Mouse (Mus musculus): ENCODE measurements around the gene Tmigd3. TPM values are rescaled to one million over a fixed set of nuclear protein-coding genes. Genes with fewer than 3 reads are reported as not detected.

Tmigd3 gene
- polyA plus RNA-seq, 1 experiment from 2014 or later: 0.41 TPM

- ATAC-seq (ENCODE audit: insufficient number of reproducible peaks, insufficient read depth, low FRiP score, low read depth): no peak
- H3K27me3 ChIP-seq (ENCODE audit: control insufficient read depth, insufficient read depth, low read length): no peaks in the 10 kb centered on the region
- H3K9ac ChIP-seq (ENCODE audit: low read length): no peak overlapping the region
- 0 out of 4 replicates have a peak overlapping the region, but pooled peaks of 1 of the 2 experiments have one; percentile 14 for H3K27ac ChIP-seq (replicated peaks in 1 of 2; ENCODE audit: control insufficient read depth in 1 of 2, insufficient read depth in 1 of 2, low read depth in 2 of 2, low read length in 2 of 2)
- H3K4me2 ChIP-seq (ENCODE audit: low read length): no peak overlapping the region
- WGBS: 49% methylated on average over 4 of the region's 4 CpGs
- 0 out of 2 replicates have a peak, but pooled peaks cover 2% of the 10 kb centered on the region for H3K9me3 ChIP-seq (ENCODE audit: control insufficient read depth, low read length)
- peaks cover 29 to 43% of the 10 kb centered on the region in 2 experiments for H3K4me1 ChIP-seq (ENCODE audit: control insufficient read depth in 2 of 2, insufficient read depth in 2 of 2, low read length in 2 of 2)
- no peak overlapping the region for H3K4me3 ChIP-seq (ENCODE audit: control insufficient read depth in 1 of 2, insufficient read depth in 1 of 2, low read depth in 1 of 2, low read length in 2 of 2)
- H3K36me3 ChIP-seq (ENCODE audit: control insufficient read depth, insufficient read depth, low read length): no peaks in the 10 kb centered on the region
These were observed 19.5 kb downstream of the Tmigd3 start for GRCm38 (mm10) chr3:105890220-105890619.

GRCm38 (mm10) chr3:105891141-105891540 lies 20.4 kb downstream of the Tmigd3 start:
- H3K4me2 ChIP-seq (ENCODE audit: low read length): no peak overlapping the region
- no peak for ATAC-seq (ENCODE audit: insufficient number of reproducible peaks, insufficient read depth, low FRiP score, low read depth)
- no peaks in the 10 kb centered on the region for H3K36me3 ChIP-seq (ENCODE audit: control insufficient read depth, insufficient read depth, low read length)
- H3K9ac ChIP-seq (ENCODE audit: low read length): no peak overlapping the region
- WGBS: 48% methylated on average over 3 of the region's 3 CpGs
- peaks cover 31 to 46% of the 10 kb centered on the region in 2 experiments for H3K4me1 ChIP-seq (ENCODE audit: control insufficient read depth in 2 of 2, insufficient read depth in 2 of 2, low read length in 2 of 2)
- 0 out of 2 replicates have a peak, but pooled peaks cover 2% of the 10 kb centered on the region for H3K9me3 ChIP-seq (ENCODE audit: control insufficient read depth, low read length)
- H3K4me3 ChIP-seq (ENCODE audit: control insufficient read depth in 1 of 2, insufficient read depth in 1 of 2, low read depth in 1 of 2, low read length in 2 of 2): no peak overlapping the region
- H3K27ac ChIP-seq (replicated peaks in 1 of 2; ENCODE audit: control insufficient read depth in 1 of 2, insufficient read depth in 1 of 2, low read depth in 2 of 2, low read length in 2 of 2): no peak overlapping the region
- no peaks in the 10 kb centered on the region; the same call in 1 of the 2 replicates for H3K27me3 ChIP-seq (ENCODE audit: control insufficient read depth, insufficient read depth, low read length)

DNA sequence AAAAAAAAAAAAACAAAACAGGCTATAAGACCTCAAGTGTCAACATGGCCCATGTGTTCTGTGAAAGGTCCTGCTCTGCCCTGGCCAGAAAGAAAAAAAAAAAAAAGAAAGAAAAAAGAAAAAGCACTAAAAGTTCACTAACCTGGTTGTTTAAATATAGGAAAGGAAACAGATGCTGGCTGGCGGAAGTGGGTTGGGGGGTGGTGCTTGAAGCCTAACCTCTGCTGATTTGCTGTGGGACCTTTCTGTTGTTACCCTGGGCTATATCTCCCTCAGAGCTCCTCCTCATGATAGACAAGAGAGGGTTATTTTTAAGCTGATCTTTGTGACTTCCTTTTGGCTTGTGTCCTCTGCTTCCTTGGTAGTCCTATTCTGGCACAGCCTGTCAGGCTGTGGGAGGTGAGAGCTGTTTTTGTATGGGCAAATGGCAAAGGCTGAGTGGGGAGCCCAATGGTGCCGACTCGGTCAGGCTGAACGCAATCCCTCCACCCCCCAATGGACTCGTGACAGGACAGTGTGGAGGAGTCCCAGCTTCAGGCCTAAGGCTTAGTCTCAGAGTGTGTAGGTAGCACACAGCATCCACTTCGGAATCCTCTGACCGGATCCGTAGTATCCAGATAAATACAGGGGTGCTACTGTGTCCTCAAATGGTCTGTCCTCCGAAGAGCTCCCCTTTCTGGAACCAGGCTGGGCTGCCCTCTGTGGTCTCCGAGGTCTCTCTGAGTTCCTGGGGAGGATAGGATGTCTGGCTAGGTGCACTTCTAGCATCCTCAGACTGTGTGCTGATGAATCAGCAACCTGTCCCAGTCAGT lies 21.3 kb downstream of the Tmigd3 start:
- no peaks in the 10 kb centered on the region for H3K9me3 ChIP-seq (ENCODE audit: control insufficient read depth, low read length)
- H3K36me3 ChIP-seq (ENCODE audit: control insufficient read depth, insufficient read depth, low read length): no peaks in the 10 kb centered on the region
- WGBS: 70% methylated on average over 10 of the region's 10 CpGs
- no peak overlapping the region for H3K9ac ChIP-seq (ENCODE audit: low read length)
- H3K27ac ChIP-seq (replicated peaks in 1 of 2; ENCODE audit: control insufficient read depth in 1 of 2, insufficient read depth in 1 of 2, low read depth in 2 of 2, low read length in 2 of 2): peak overlapping the region; percentile 0 to 44; a peak in 3 of 4 replicates
- H3K4me2 ChIP-seq (ENCODE audit: low read length): 0 out of 2 replicates have a peak overlapping the region, but pooled peaks have one; percentile 5
- H3K4me3 ChIP-seq (ENCODE audit: control insufficient read depth in 1 of 2, insufficient read depth in 1 of 2, low read depth in 1 of 2, low read length in 2 of 2): no peak overlapping the region
- peaks cover 3% of the 10 kb centered on the region; the same call in 1 of the 2 replicates for H3K27me3 ChIP-seq (ENCODE audit: control insufficient read depth, insufficient read depth, low read length)
- H3K4me1 ChIP-seq (ENCODE audit: control insufficient read depth in 2 of 2, insufficient read depth in 2 of 2, low read length in 2 of 2): peaks cover 31 to 46% of the 10 kb centered on the region in 2 experiments
- peak; percentile 3; the same call in 1 of the 2 replicates for ATAC-seq (ENCODE audit: insufficient number of reproducible peaks, insufficient read depth, low FRiP score, low read depth)

GRCm38 (mm10) chr3:105892572-105893495 lies 22.1 kb downstream of the Tmigd3 start:
- Histone ChIP-seq H3K4me2 (ENCODE audit: low read length) (no peak overlapping the region), H3K4me3 (ENCODE audit: control insufficient read depth in 1 of 2, insufficient read depth in 1 of 2, low read depth in 1 of 2, low read length in 2 of 2) (no peak overlapping the region), H3K9me3 (ENCODE audit: control insufficient read depth, low read length) (no peaks in the 10 kb centered on the region), H3K27ac (replicated peaks in 1 of 2; ENCODE audit: control insufficient read depth in 1 of 2, insufficient read depth in 1 of 2, low read depth in 2 of 2, low read length in 2 of 2) (peak overlapping the region; percentile 0 to 44; a peak in 3 of 4 replicates), H3K9ac (ENCODE audit: low read length) (no peak overlapping the region), H3K27me3 (ENCODE audit: control insufficient read depth, insufficient read depth, low read length) (peaks cover 3% of the 10 kb centered on the region; the same call in 1 of the 2 replicates), H3K36me3 (ENCODE audit: control insufficient read depth, insufficient read depth, low read length) (no peaks in the 10 kb centered on the region), H3K4me1 (ENCODE audit: control insufficient read depth in 2 of 2, insufficient read depth in 2 of 2, low read length in 2 of 2) (peaks cover 31 to 46% of the 10 kb centered on the region in 2 experiments)
- no peak; the same call in 1 of the 2 replicates for ATAC-seq (ENCODE audit: insufficient number of reproducible peaks, insufficient read depth, low FRiP score, low read depth)
- WGBS: 72% methylated on average over 19 of the region's 19 CpGs

- no peak for ATAC-seq (ENCODE audit: insufficient number of reproducible peaks, insufficient read depth, low FRiP score, low read depth)
- no peaks in the 10 kb centered on the region for H3K9me3 ChIP-seq (ENCODE audit: control insufficient read depth, low read length)
- peak overlapping the region; percentile 6 to 61; a peak in 3 of 4 replicates for H3K27ac ChIP-seq (replicated peaks in 1 of 2; ENCODE audit: control insufficient read depth in 1 of 2, insufficient read depth in 1 of 2, low read depth in 2 of 2, low read length in 2 of 2)
- H3K9ac ChIP-seq (ENCODE audit: low read length): no peak overlapping the region
- no peak overlapping the region for H3K4me2 ChIP-seq (ENCODE audit: low read length)
- no peaks in the 10 kb centered on the region for H3K36me3 ChIP-seq (ENCODE audit: control insufficient read depth, insufficient read depth, low read length)
- H3K27me3 ChIP-seq (ENCODE audit: control insufficient read depth, insufficient read depth, low read length): peaks cover 3% of the 10 kb centered on the region; the same call in 1 of the 2 replicates
- 56% methylated on average over 6 of the region's 6 CpGs for WGBS
- peaks cover 34 to 46% of the 10 kb centered on the region in 2 experiments for H3K4me1 ChIP-seq (ENCODE audit: control insufficient read depth in 2 of 2, insufficient read depth in 2 of 2, low read length in 2 of 2)
- H3K4me3 ChIP-seq (ENCODE audit: control insufficient read depth in 1 of 2, insufficient read depth in 1 of 2, low read depth in 1 of 2, low read length in 2 of 2): no peak overlapping the region
These were observed 23.3 kb downstream of the Tmigd3 start for GRCm38 (mm10) chr3:105893941-105894391.

GRCm38 (mm10) chr3:105894601-105895592 lies 24.2 kb downstream of the Tmigd3 start:
- Histone ChIP-seq H3K9ac (ENCODE audit: low read length) (no peak overlapping the region), H3K27ac (replicated peaks in 1 of 2; ENCODE audit: control insufficient read depth in 1 of 2, insufficient read depth in 1 of 2, low read depth in 2 of 2, low read length in 2 of 2) (peak overlapping the region; percentile 39 to 61)

More at GRCm38 (mm10) chr3:105894601-105895592, 24.2 kb downstream of the Tmigd3 start:
- Histone ChIP-seq H3K27me3 (ENCODE audit: control insufficient read depth, insufficient read depth, low read length) (peaks cover 3% of the 10 kb centered on the region; the same call in 1 of the 2 replicates), H3K4me2 (ENCODE audit: low read length) (peak overlapping the region; percentile 26), H3K36me3 (ENCODE audit: control insufficient read depth, insufficient read depth, low read length) (no peaks in the 10 kb centered on the region), H3K4me3 (ENCODE audit: control insufficient read depth in 1 of 2, insufficient read depth in 1 of 2, low read depth in 1 of 2, low read length in 2 of 2) (no peak overlapping the region), H3K9me3 (ENCODE audit: control insufficient read depth, low read length) (no peaks in the 10 kb centered on the region), H3K4me1 (ENCODE audit: control insufficient read depth in 2 of 2, insufficient read depth in 2 of 2, low read length in 2 of 2) (peaks cover 39 to 53% of the 10 kb centered on the region in 2 experiments)
- peak; percentile 75 for ATAC-seq (ENCODE audit: insufficient number of reproducible peaks, insufficient read depth, low FRiP score, low read depth)
- 46% methylated on average over 23 of the region's 23 CpGs for WGBS

All from heart, embryonic 14.5 days (tissue).